Mouse (Mus musculus): ENCODE data around the gene Hmga1. TPM values are rescaled to one million over a fixed set of nuclear protein-coding genes. Genes with fewer than 3 reads are reported as not detected.
A peak's percentile ranks its signal among the peaks of the same experiment; 100 is the strongest.

Hmga1 gene
- total RNA-seq, 4 experiments from 2014 or later: 42.6 to 51.1 (median 46.9) TPM

- DNase-seq (ENCODE audit: low spot score): no peak
These were observed 27.5 kb upstream of the Hmga1 start for GRCm38 (mm10) chr17:27528767-27529166.

- DNase-seq (ENCODE audit: low spot score): no peak
These were observed 24.2 kb upstream of the Hmga1 start for GRCm38 (mm10) chr17:27532095-27532494.

DNA sequence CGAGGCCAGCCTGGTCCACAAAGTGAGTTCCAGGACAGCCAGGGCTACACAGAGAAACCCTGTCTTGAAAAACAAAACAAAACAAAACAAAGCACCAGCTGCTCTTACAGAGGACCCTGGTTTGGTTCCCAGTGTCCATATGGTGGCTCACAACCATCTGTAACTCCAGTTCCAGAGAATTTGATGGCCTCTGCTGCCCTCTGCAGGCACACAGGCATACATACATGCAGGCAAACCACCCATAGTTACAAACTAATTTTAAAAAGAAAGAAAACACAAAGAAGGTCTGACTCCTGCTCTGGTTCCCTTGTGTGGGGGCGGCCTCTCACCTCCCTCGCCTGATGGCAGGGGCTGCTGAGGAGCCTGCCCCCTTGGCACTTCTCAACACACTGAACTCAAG, 22.9 kb upstream of the Hmga1 start:
- DNase-seq (ENCODE audit: low spot score): no peak

GRCm38 (mm10) chr17:27534718-27535117, 21.6 kb upstream of the Hmga1 start:
- DNase-seq (ENCODE audit: low spot score): peak; percentile 89

- no peak for DNase-seq (ENCODE audit: low spot score)
These were observed 15.0 kb upstream of the Hmga1 start for GRCm38 (mm10) chr17:27541261-27541660.

GRCm38 (mm10) chr17:27541984-27542383, 14.3 kb upstream of the Hmga1 start:
- DNase-seq (ENCODE audit: low spot score): no peak

GRCm38 (mm10) chr17:27544551-27544950, 11.7 kb upstream of the Hmga1 start:
- DNase-seq (ENCODE audit: low spot score): no peak

DNA sequence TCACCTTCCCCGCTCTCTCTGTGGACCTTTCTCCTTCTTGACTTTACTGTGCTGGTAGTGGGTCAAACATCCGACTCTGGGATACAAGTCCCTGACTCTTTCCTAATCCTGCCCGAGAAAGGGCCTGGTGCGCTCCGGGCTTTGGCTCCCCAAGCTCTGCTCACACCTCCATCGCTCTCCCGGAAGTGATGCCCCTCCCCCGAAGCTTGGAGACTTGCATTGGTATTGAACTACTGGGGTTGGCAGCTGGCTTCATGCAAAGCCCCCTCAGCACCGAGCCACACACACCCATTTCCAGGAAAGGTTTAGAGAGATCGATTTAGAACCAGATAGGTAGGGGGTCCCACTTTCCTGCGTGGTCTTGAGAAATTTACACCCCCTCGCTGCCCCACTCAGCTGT, 10.3 kb upstream of the Hmga1 start:
- DNase-seq (ENCODE audit: low spot score): no peak

- no peak for DNase-seq (ENCODE audit: low spot score)
These were observed 9.7 kb upstream of the Hmga1 start for GRCm38 (mm10) chr17:27546574-27547085.

DNA sequence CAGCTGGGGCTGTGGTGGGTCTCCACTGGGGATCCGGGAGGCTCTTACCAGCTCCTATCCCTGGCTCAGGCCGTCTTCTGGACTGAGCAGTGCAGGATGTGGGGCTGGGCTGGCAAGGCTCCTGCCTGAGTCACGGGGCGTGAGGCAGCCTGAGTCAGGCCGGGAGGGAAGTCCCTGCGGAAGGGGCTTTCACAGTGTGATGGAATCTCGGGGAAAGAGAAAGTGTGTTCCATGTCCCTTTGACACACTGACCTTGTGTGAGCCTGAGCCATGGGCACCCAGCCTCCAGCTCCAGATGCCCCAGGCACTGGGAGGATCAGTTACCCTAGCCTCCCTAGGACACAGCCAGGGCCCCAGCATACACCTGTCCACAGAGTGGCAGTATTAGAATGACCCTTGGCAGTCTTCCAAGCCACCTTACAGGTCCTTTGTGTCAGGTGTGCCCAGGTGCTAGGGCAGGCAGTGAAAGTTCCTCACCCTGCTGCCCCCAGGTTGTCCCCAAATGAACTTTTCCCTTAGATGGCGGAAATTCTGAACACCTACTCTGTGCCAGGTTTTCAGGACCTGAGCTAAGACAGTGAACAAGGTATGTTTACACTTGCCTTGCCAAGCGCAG, 8.9 kb upstream of the Hmga1 start:
- peak; percentile 56 for DNase-seq (ENCODE audit: low spot score)

- no peak for DNase-seq (ENCODE audit: low spot score)
These were observed 7.1 kb upstream of the Hmga1 start for GRCm38 (mm10) chr17:27549234-27549633.

DNA sequence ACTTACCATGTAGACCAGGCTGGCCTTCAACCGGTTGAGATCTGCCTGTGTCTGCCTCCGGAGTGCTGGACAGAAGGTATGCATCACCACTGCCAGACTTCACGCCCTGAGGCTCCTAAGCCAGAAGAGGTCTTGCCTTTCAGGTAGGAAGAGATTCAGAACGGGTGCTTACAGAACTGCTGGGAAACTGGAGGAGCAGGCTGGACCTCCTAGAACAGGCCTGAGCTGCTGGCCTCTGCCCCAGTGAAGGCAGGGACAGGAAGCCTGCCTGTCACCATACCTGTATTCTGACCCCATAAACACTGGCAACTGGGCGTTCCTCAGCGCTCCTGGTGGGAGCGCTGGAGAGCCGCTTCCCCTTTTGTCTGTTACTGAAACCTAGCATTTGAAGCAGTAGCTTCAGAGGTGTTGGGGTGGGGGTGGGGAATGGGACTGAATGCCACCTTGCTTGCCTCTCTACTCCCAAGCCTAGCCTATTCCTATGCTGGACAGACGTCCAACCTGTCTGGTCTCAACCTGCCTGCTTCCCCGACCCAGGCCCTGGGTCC, 4.8 kb upstream of the Hmga1 start:
- DNase-seq (ENCODE audit: low spot score): no peak

DNA sequence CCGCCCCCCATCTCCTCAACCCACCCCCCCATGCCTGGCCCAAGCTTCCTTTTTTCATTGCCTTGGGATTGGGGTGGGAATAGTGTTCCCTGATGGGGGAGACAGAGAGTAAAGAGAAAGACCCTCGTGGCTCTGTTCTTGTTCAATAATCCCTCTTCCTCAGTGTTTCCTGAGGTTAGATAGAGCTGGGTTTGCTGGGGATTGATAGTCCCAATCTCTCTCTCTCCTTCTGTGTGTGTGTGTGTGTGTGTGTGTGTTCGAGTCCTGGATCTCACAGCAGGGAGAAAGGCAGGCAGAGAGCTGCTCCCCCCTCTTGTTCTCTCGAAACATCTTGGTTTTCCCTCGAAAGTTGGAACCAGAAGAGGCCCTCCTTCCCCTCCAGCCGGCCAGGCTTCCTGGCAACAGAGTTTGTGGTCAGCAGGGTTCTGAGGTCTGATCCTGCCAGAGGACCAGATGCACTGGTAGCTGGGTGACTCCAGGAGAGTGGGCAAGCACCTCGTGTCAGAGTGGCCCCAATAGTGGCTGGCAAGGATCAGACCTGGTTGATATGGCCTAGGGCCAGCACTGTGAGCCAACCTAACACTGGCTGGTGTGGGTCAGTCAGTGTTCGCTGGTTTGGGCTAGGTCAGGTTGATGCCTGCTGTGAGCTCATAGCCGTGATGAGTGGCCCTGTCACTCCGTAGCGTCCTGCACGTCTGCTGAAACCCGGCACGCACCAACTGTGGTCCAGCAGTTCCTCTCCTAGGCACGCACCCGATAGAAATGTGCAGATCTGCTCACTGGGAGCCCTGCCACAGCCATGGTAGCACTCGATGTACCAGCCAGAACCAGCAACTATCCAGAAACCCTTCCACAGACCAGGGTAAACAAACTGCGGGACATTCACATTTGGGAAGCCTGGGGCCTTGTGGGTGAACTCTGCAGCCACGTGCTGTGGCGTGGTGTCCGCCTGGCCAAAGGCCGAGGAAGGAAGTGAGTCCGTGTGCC, 3.8 kb upstream of the Hmga1 start:
- DNase-seq (ENCODE audit: low spot score): no peak

GRCm38 (mm10) chr17:27554062-27554960, 2.0 kb upstream of the Hmga1 start:
- DNase-seq (ENCODE audit: low spot score): no peak

DNA sequence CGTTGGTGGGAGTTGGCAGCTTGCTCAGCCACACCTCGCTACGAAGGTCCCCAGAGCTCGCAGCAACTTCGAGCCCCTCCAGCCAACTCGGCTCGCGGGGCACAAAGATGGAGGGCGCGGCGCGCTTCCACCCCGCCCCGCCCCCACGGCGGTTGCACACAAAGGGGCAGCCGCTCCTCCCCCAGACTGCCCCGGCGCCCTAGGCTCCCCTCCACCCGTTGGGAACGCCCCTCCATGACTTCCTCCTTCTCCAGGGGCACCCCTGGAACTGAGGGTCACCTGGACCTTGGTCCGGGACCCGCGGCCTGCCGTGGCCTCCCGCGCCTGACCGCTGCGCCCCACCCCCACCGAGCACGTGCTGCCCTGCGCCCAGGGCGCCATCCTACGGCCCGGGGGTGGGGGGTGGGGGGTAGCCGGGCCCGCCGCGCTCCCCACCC, 1.2 kb upstream of the Hmga1 start:
- no peak for DNase-seq (ENCODE audit: low spot score)

DNA sequence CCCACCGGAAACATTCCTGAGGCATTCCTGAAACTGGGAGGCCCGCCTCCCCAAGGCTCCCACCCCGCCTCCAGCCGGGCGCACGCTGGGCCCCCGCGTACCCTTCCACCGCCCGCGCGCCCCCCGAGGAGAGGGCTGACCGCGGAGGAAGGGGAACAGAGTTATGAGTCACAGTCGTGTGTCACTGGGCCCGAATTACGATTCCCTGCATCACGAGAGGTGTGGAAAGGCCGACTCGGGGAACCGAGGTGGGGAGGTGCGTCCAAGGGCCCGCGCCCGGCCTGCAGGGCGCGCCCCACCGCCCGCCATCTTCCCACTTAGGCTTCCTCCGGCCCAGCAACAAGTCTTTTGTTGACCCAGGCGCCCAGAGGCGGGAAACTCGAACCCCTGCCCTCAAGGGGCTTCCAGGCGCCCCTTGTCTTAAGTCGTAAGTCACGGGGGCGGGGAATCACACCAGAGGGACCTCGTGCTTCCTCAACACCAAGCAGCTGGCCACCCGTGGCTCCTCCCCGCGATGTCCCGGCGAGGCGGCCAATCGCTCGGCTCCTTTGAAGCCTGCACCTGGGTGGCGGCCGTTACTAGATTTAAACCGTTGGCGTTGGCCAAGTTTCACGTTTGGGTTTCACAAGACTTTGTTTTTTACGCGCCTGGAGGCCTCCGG, 655 bp upstream of the Hmga1 start:
- DNase-seq (ENCODE audit: low spot score): no peak

- no peak for DNase-seq (ENCODE audit: low spot score)
These were observed 1.1 kb downstream of the Hmga1 start for GRCm38 (mm10) chr17:27557181-27557926.

DNA sequence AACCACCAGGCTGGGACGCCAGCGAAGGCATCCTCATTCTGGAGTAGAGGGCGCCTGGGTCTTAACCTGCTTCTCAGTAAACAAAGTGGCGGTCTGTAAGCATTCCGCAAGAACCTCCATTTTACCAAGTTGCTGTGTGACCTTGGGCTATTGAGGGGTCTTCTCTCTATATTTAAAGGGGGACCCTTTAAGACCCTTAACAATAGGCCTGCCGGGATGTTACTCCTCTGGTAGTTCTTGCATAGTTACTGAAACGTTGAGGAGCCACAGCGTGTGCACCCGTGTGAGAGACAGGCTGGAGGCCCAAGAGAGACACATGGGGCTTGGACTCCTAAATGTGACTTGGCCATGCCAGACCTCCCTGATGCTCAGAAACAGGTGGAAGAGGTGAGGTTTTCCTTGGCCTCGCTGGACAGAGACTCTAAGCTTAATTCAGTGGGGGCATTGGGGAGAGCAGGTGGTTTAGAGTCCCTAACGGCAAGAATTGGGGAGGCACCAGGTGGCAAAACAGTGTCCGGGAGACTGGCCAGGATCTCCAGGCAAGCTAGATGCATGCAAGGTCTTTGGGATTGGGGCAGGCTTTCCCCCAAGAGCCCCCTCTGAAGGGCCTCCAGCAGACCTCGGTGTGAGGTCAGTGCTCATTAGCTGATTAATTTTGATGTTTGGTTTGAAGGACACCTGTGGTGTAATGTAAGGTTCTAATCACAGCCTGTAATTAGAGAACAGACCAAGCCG, 1.8 kb downstream of the Hmga1 start:
- DNase-seq (ENCODE audit: low spot score): no peak

DNA sequence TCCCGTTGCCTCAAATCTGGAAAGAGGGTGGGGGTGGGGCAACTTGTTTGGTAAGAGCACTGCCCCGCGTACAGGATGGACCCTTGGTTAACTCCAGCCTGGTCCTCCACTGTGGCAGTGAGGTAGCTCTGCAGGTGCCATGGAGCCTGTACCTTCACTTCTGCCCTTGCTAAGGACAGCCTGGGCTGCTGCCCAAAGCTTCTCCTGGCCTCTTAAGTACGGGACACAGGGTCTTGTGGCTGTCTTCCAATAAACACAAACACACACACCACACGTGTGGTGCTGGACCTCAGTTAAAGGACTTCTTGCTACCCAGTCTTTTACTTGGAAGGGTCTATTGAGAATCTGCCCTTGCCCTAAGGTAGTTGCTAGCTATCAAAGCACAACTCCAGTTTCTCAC, 2.5 kb downstream of the Hmga1 start:
- no peak for DNase-seq (ENCODE audit: low spot score)
